Mouse (Mus musculus): ENCODE data around the gene Med13l.

Med13l gene

GRCm38 (mm10) chr5:118801592-118801991 lies 241.1 kb downstream of the Med13l start:
- no peak for DNase-seq (ENCODE audit: low spot score)

GRCm38 (mm10) chr5:118802036-118802435 lies 241.6 kb downstream of the Med13l start:
- no peak for DNase-seq (ENCODE audit: low spot score)

GRCm38 (mm10) chr5:118808946-118809345 lies 248.5 kb downstream of the Med13l start:
- DNase-seq (ENCODE audit: low spot score), result no peak

- no peak for DNase-seq (ENCODE audit: low spot score)
Measured at GRCm38 (mm10) chr5:118809588-118809987, 249.1 kb downstream of the Med13l start.

- no peak for DNase-seq (ENCODE audit: low spot score)
Measured at GRCm38 (mm10) chr5:118811690-118812089, 251.2 kb downstream of the Med13l start.

GRCm38 (mm10) chr5:118812421-118812820 lies 251.9 kb downstream of the Med13l start:
- no peak for DNase-seq (ENCODE audit: low spot score)

- no peak for DNase-seq (ENCODE audit: low spot score)
Measured at GRCm38 (mm10) chr5:118812947-118813401, 252.5 kb downstream of the Med13l start.

GRCm38 (mm10) chr5:118814052-118814451 lies 253.6 kb downstream of the Med13l start:
- no peak for DNase-seq (ENCODE audit: low spot score)

All from left cerebral cortex, adult 11 months (tissue).